Mouse (Mus musculus) liver, embryonic 15.5 days (tissue): ENCODE results near the gene Nfasc. TPM values are rescaled to one million over a fixed set of nuclear protein-coding genes. Genes with fewer than 3 reads are reported as not detected.

Source experiments
- ATAC-seq: fragments of 200-750 bp; cut with Nextera tagmentation; 2 replicates; pipeline ENCODE4 v1.8.0; 2017; ENCODE audit warnings: moderate number of reproducible peaks, mild to moderate bottlenecking, moderate library complexity; ENCODE audit not compliant: insufficient read depth
- H3K27ac ChIP-seq: fragments of 300-500 bp; sonication (generic); replicated peaks from 2 replicates; pipeline ENCODE4 v1.5.1; 2015; ENCODE audit warnings: mild to moderate bottlenecking, inconsistent platforms
- H3K27me3 ChIP-seq: fragments of 300-500 bp; sonication (generic); 2 replicates; pipeline ENCODE4 v1.6.1; 2015; ENCODE audit warnings: mild to moderate bottlenecking, inconsistent platforms
- H3K36me3 ChIP-seq: fragments of 300-500 bp; sonication (generic); replicated peaks from 2 replicates; pipeline ENCODE4 v1.6.1; 2015; ENCODE audit warnings: moderate library complexity, mild to moderate bottlenecking, inconsistent platforms
- H3K4me1 ChIP-seq: fragments of 300-500 bp; sonication (generic); replicated peaks from 2 replicates; pipeline ENCODE4 v1.6.1; 2015; ENCODE audit warnings: inconsistent platforms
- H3K4me2 ChIP-seq: fragments of 300-500 bp; sonication (generic); 2 replicates; pipeline ENCODE4 v1.6.1; 2015; ENCODE audit warnings: moderate library complexity, mild to moderate bottlenecking, inconsistent platforms
- H3K4me3 ChIP-seq: fragments of 300-500 bp; sonication (generic); replicated peaks from 2 replicates; pipeline ENCODE4 v1.5.1; 2015; ENCODE audit warnings: mild to moderate bottlenecking, inconsistent platforms
- H3K9ac ChIP-seq: fragments of 300-500 bp; sonication (generic); 2 replicates; pipeline ENCODE4 v1.6.1; 2015; ENCODE audit warnings: moderate library complexity, mild to moderate bottlenecking, inconsistent platforms
- H3K9me3 ChIP-seq: fragments of 300-500 bp; sonication (generic); replicated peaks from 2 replicates; pipeline ENCODE4 v1.6.1; 2016; ENCODE audit warnings: inconsistent platforms
- WGBS: fragments of 180-500 bp; shearing (Covaris S2); methylation state at CpG from one replicate; pipeline ENCODE4 v1.1.7; 2015; ENCODE audit warnings: mixed read lengths; ENCODE audit not compliant: insufficient replicate concordance; 5-methylcytosine and 5-hydroxymethylcytosine counted together
- polyA plus RNA-seq: library from polyadenylated mRNA; unstranded; fragments of >200 nt; fragmentation: Nextera tagmentation; extraction: Ambion mirVana; gene quantifications from 2 replicates; pipeline ENCODE4 v1.2.1, GENCODE M21; 2015

The Nfasc gene
- polyA plus RNA-seq, 1 experiment from 2014 or later: 0.12 TPM

- Histone ChIP-seq H3K4me3 (no peak overlapping the region), H3K27ac (no peak overlapping the region), H3K27me3 (no peaks in the 10 kb centered on the region), H3K4me1 (no peaks in the 10 kb centered on the region), H3K4me2 (no peak overlapping the region), H3K36me3 (no peaks in the 10 kb centered on the region), H3K9ac (no peak overlapping the region), H3K9me3 (no peaks in the 10 kb centered on the region)
- ATAC-seq: no peak
- 43% methylated on average over 2 of the region's 2 CpGs for WGBS
Observed at GRCm38 (mm10) chr1:132727548-132727947, 14.0 kb downstream of the Nfasc start.

GRCm38 (mm10) chr1:132722362-132722761 is 19.2 kb downstream of the Nfasc start:
- no peak overlapping the region for H3K4me3 ChIP-seq
- H3K36me3 ChIP-seq: no peaks in the 10 kb centered on the region
- no peak overlapping the region for H3K9ac ChIP-seq
- H3K4me2 ChIP-seq: no peak overlapping the region
- WGBS: 49% methylated on average over 4 of the region's 4 CpGs
- H3K4me1 ChIP-seq: no peaks in the 10 kb centered on the region
- no peak overlapping the region for H3K27ac ChIP-seq
- H3K9me3 ChIP-seq: no peaks in the 10 kb centered on the region
- ATAC-seq: no peak
- no peaks in the 10 kb centered on the region for H3K27me3 ChIP-seq

- 36% methylated on average over 3 of the region's 3 CpGs for WGBS
- ATAC-seq: no peak
- no peaks in the 10 kb centered on the region for H3K36me3 ChIP-seq
Observed at GRCm38 (mm10) chr1:132721266-132721665, 20.3 kb downstream of the Nfasc start.

GRCm38 (mm10) chr1:132718225-132718624 is 23.4 kb downstream of the Nfasc start:
- Histone ChIP-seq H3K27ac (no peak overlapping the region), H3K4me2 (no peak overlapping the region), H3K27me3 (no peaks in the 10 kb centered on the region), H3K4me3 (no peak overlapping the region), H3K36me3 (no peaks in the 10 kb centered on the region), H3K4me1 (no peaks in the 10 kb centered on the region), H3K9ac (no peak overlapping the region), H3K9me3 (no peaks in the 10 kb centered on the region)
- WGBS: 63% methylated on average over 5 of the region's 5 CpGs
- no peak for ATAC-seq

More at GRCm38 (mm10) chr1:132721266-132721665, 20.3 kb downstream of the Nfasc start:
- no peaks in the 10 kb centered on the region for H3K27me3 ChIP-seq
- no peak overlapping the region for H3K4me2 ChIP-seq
- no peak overlapping the region for H3K4me3 ChIP-seq
- H3K9ac ChIP-seq: no peak overlapping the region
- no peaks in the 10 kb centered on the region for H3K9me3 ChIP-seq
- no peak overlapping the region for H3K27ac ChIP-seq
- no peaks in the 10 kb centered on the region for H3K4me1 ChIP-seq

- Histone ChIP-seq H3K27ac (no peak overlapping the region), H3K9me3 (no peaks in the 10 kb centered on the region), H3K36me3 (no peaks in the 10 kb centered on the region), H3K4me3 (no peak overlapping the region), H3K27me3 (no peaks in the 10 kb centered on the region), H3K4me2 (no peak overlapping the region), H3K4me1 (no peaks in the 10 kb centered on the region), H3K9ac (no peak overlapping the region)
- WGBS: 63% methylated on average over 9 of the region's 9 CpGs
- no peak for ATAC-seq
Observed at GRCm38 (mm10) chr1:132715044-132715443, 26.6 kb downstream of the Nfasc start.

GRCm38 (mm10) chr1:132709419-132709818 is 32.2 kb downstream of the Nfasc start:
- no peaks in the 10 kb centered on the region for H3K9me3 ChIP-seq
- H3K27me3 ChIP-seq: 0 out of 2 replicates have a peak, but pooled peaks cover 3% of the 10 kb centered on the region
- WGBS: 57% methylated on average over 5 of the region's 5 CpGs
- no peaks in the 10 kb centered on the region for H3K36me3 ChIP-seq
- H3K27ac ChIP-seq: no peak overlapping the region
- H3K4me3 ChIP-seq: no peak overlapping the region
- ATAC-seq: no peak
- no peaks in the 10 kb centered on the region for H3K4me1 ChIP-seq
- no peak overlapping the region for H3K4me2 ChIP-seq
- H3K9ac ChIP-seq: no peak overlapping the region

- Histone ChIP-seq H3K9me3 (no peaks in the 10 kb centered on the region), H3K4me1 (no peaks in the 10 kb centered on the region), H3K4me2 (no peak overlapping the region), H3K36me3 (no peaks in the 10 kb centered on the region), H3K9ac (no peak overlapping the region), H3K27me3 (peaks cover 3% of the 10 kb centered on the region; the same call in 1 of the 2 replicates), H3K4me3 (no peak overlapping the region), H3K27ac (no peak overlapping the region)
- no peak for ATAC-seq
- WGBS: 48% methylated on average over 8 of the region's 8 CpGs
Observed at GRCm38 (mm10) chr1:132707301-132707700, 34.3 kb downstream of the Nfasc start.

- Histone ChIP-seq H3K4me3 (no peak overlapping the region), H3K4me1 (no peaks in the 10 kb centered on the region), H3K36me3 (no peaks in the 10 kb centered on the region), H3K9me3 (no peaks in the 10 kb centered on the region), H3K4me2 (no peak overlapping the region), H3K27ac (no peak overlapping the region), H3K27me3 (peaks cover 3% of the 10 kb centered on the region; the same call in 1 of the 2 replicates), H3K9ac (no peak overlapping the region)
- no peak for ATAC-seq
- 25% methylated on average over 5 of the region's 5 CpGs for WGBS
Observed at GRCm38 (mm10) chr1:132703467-132703866, 38.1 kb downstream of the Nfasc start.

GRCm38 (mm10) chr1:132696926-132697325 is 44.7 kb downstream of the Nfasc start:
- H3K4me2 ChIP-seq: no peak overlapping the region
- no peak overlapping the region for H3K4me3 ChIP-seq
- H3K36me3 ChIP-seq: no peaks in the 10 kb centered on the region
- H3K9ac ChIP-seq: no peak overlapping the region
- WGBS: 64% methylated on average over 4 of the region's 4 CpGs
- no peaks in the 10 kb centered on the region for H3K4me1 ChIP-seq
- no peaks in the 10 kb centered on the region for H3K9me3 ChIP-seq
- no peak for ATAC-seq
- no peak overlapping the region for H3K27ac ChIP-seq
- H3K27me3 ChIP-seq: no peaks in the 10 kb centered on the region

GRCm38 (mm10) chr1:132696232-132696631 is 45.4 kb downstream of the Nfasc start:
- H3K9me3 ChIP-seq: no peaks in the 10 kb centered on the region
- H3K9ac ChIP-seq: no peak overlapping the region
- H3K36me3 ChIP-seq: no peaks in the 10 kb centered on the region
- no peaks in the 10 kb centered on the region for H3K27me3 ChIP-seq
- no peak overlapping the region for H3K4me3 ChIP-seq
- H3K4me2 ChIP-seq: no peak overlapping the region
- 16% methylated on average over 2 of the region's 2 CpGs for whole genome bisulfite sequencing
- no peaks in the 10 kb centered on the region for H3K4me1 ChIP-seq
- no peak overlapping the region for H3K27ac ChIP-seq
- ATAC-seq: no peak

- ATAC-seq: no peak
- H3K4me1 ChIP-seq: no peaks in the 10 kb centered on the region
- H3K9ac ChIP-seq: no peak overlapping the region
- no peak overlapping the region for H3K27ac ChIP-seq
- 51% methylated on average over 9 of the region's 9 CpGs for WGBS
- H3K27me3 ChIP-seq: no peaks in the 10 kb centered on the region
- no peak overlapping the region for H3K4me2 ChIP-seq
- H3K36me3 ChIP-seq: no peaks in the 10 kb centered on the region
- no peak overlapping the region for H3K4me3 ChIP-seq
- no peaks in the 10 kb centered on the region for H3K9me3 ChIP-seq
Observed at GRCm38 (mm10) chr1:132694007-132694406, 47.6 kb downstream of the Nfasc start.

GRCm38 (mm10) chr1:132689181-132689580 is 52.4 kb downstream of the Nfasc start:
- no peak for ATAC-seq
- H3K9me3 ChIP-seq: no peaks in the 10 kb centered on the region
- H3K9ac ChIP-seq: no peak overlapping the region
- H3K36me3 ChIP-seq: no peaks in the 10 kb centered on the region
- H3K4me3 ChIP-seq: no peak overlapping the region
- H3K4me1 ChIP-seq: no peaks in the 10 kb centered on the region
- H3K27me3 ChIP-seq: no peaks in the 10 kb centered on the region
- no peak overlapping the region for H3K4me2 ChIP-seq
- 49% methylated on average over 3 of the region's 3 CpGs for WGBS
- H3K27ac ChIP-seq: no peak overlapping the region
